Mouse (Mus musculus): ENCODE data around the gene Rer1. TPM values are rescaled to one million over a fixed set of nuclear protein-coding genes. Genes with fewer than 3 reads are reported as not detected.

Rer1 gene
- polyA plus RNA-seq, 1 experiment = 64.6 TPM

- no peaks in the 10 kb centered on the region for H3K27me3 ChIP-seq (ENCODE audit: control insufficient read depth, insufficient read depth, low read length)
- H3K27ac ChIP-seq (ENCODE audit: control insufficient read depth, insufficient read depth, low read depth, low read length) = no peak overlapping the region
- no peak for TF ChIP-seq CTCF (IDR thresholded peaks at IDR 0.05; ENCODE audit: control insufficient read depth, insufficient read depth, insufficient replicate concordance, low read depth, low read length)
- no peak for TF ChIP-seq POLR2A (IDR thresholded peaks at IDR 0.05; ENCODE audit: control insufficient read depth, low read depth, low read length)
- no peaks in the 10 kb centered on the region for H3K36me3 ChIP-seq (ENCODE audit: control insufficient read depth, insufficient read depth, low read length)
- H3K4me1 ChIP-seq (ENCODE audit: control insufficient read depth, insufficient read depth, low read length) = peaks cover 6% of the 10 kb centered on the region
- no peak overlapping the region for H3K4me3 ChIP-seq (ENCODE audit: control insufficient read depth, low read depth, low read length)
Observed at GRCm38 (mm10) chr4:155122444-155123040, 36.4 kb upstream of the Rer1 start.

GRCm38 (mm10) chr4:155121915-155122443 lies 35.8 kb upstream of the Rer1 start:
- no peak for TF ChIP-seq CTCF (IDR thresholded peaks at IDR 0.05; ENCODE audit: control insufficient read depth, insufficient read depth, insufficient replicate concordance, low read depth, low read length)
- Histone ChIP-seq H3K36me3 (ENCODE audit: control insufficient read depth, insufficient read depth, low read length) (no peaks in the 10 kb centered on the region), H3K27ac (ENCODE audit: control insufficient read depth, insufficient read depth, low read depth, low read length) (no peak overlapping the region), H3K4me3 (ENCODE audit: control insufficient read depth, low read depth, low read length) (no peak overlapping the region), H3K27me3 (ENCODE audit: control insufficient read depth, insufficient read depth, low read length) (no peaks in the 10 kb centered on the region), H3K4me1 (ENCODE audit: control insufficient read depth, insufficient read depth, low read length) (peaks cover 6% of the 10 kb centered on the region)

GRCm38 (mm10) chr4:155121222-155121621 lies 35.0 kb upstream of the Rer1 start:
- no peak overlapping the region for H3K27ac ChIP-seq (ENCODE audit: control insufficient read depth, insufficient read depth, low read depth, low read length)
- H3K4me1 ChIP-seq (ENCODE audit: control insufficient read depth, insufficient read depth, low read length) = peaks cover 6% of the 10 kb centered on the region
- no peak for TF ChIP-seq POLR2A (IDR thresholded peaks at IDR 0.05; ENCODE audit: control insufficient read depth, low read depth, low read length)
- no peak for TF ChIP-seq CTCF (IDR thresholded peaks at IDR 0.05; ENCODE audit: control insufficient read depth, insufficient read depth, insufficient replicate concordance, low read depth, low read length)
- no peaks in the 10 kb centered on the region for H3K27me3 ChIP-seq (ENCODE audit: control insufficient read depth, insufficient read depth, low read length)
- no peak overlapping the region for H3K4me3 ChIP-seq (ENCODE audit: control insufficient read depth, low read depth, low read length)
- H3K36me3 ChIP-seq (ENCODE audit: control insufficient read depth, insufficient read depth, low read length) = no peaks in the 10 kb centered on the region

- H3K27me3 ChIP-seq (ENCODE audit: control insufficient read depth, insufficient read depth, low read length) = no peaks in the 10 kb centered on the region
- H3K36me3 ChIP-seq (ENCODE audit: control insufficient read depth, insufficient read depth, low read length) = no peaks in the 10 kb centered on the region
- H3K27ac ChIP-seq (ENCODE audit: control insufficient read depth, insufficient read depth, low read depth, low read length) = no peak overlapping the region
- H3K4me3 ChIP-seq (ENCODE audit: control insufficient read depth, low read depth, low read length) = no peak overlapping the region
- H3K4me1 ChIP-seq (ENCODE audit: control insufficient read depth, insufficient read depth, low read length) = peaks cover 6% of the 10 kb centered on the region
- TF ChIP-seq CTCF (IDR thresholded peaks at IDR 0.05; ENCODE audit: control insufficient read depth, insufficient read depth, insufficient replicate concordance, low read depth, low read length) (no peak), POLR2A (IDR thresholded peaks at IDR 0.05; ENCODE audit: control insufficient read depth, low read depth, low read length) (no peak)
Observed at GRCm38 (mm10) chr4:155120583-155120982, 34.4 kb upstream of the Rer1 start.

- no peak overlapping the region for H3K27ac ChIP-seq (ENCODE audit: control insufficient read depth, insufficient read depth, low read depth, low read length)
Observed at GRCm38 (mm10) chr4:155120038-155120437, 33.9 kb upstream of the Rer1 start.

GRCm38 (mm10) chr4:155118278-155118677 lies 32.1 kb upstream of the Rer1 start:
- Histone ChIP-seq H3K4me3 (ENCODE audit: control insufficient read depth, low read depth, low read length) (no peak overlapping the region), H3K27me3 (ENCODE audit: control insufficient read depth, insufficient read depth, low read length) (no peaks in the 10 kb centered on the region), H3K27ac (ENCODE audit: control insufficient read depth, insufficient read depth, low read depth, low read length) (no peak overlapping the region), H3K36me3 (ENCODE audit: control insufficient read depth, insufficient read depth, low read length) (no peaks in the 10 kb centered on the region; the same call in 1 of the 2 replicates), H3K4me1 (ENCODE audit: control insufficient read depth, insufficient read depth, low read length) (peaks cover 6% of the 10 kb centered on the region)
- TF ChIP-seq POLR2A (IDR thresholded peaks at IDR 0.05; ENCODE audit: control insufficient read depth, low read depth, low read length) (no peak), CTCF (IDR thresholded peaks at IDR 0.05; ENCODE audit: control insufficient read depth, insufficient read depth, insufficient replicate concordance, low read depth, low read length) (no peak)

More at GRCm38 (mm10) chr4:155120038-155120437, 33.9 kb upstream of the Rer1 start:
- no peaks in the 10 kb centered on the region for H3K27me3 ChIP-seq (ENCODE audit: control insufficient read depth, insufficient read depth, low read length)
- H3K4me3 ChIP-seq (ENCODE audit: control insufficient read depth, low read depth, low read length) = no peak overlapping the region
- H3K36me3 ChIP-seq (ENCODE audit: control insufficient read depth, insufficient read depth, low read length) = no peaks in the 10 kb centered on the region
- no peak for TF ChIP-seq POLR2A (IDR thresholded peaks at IDR 0.05; ENCODE audit: control insufficient read depth, low read depth, low read length)
- no peak for TF ChIP-seq CTCF (IDR thresholded peaks at IDR 0.05; ENCODE audit: control insufficient read depth, insufficient read depth, insufficient replicate concordance, low read depth, low read length)
- H3K4me1 ChIP-seq (ENCODE audit: control insufficient read depth, insufficient read depth, low read length) = peaks cover 6% of the 10 kb centered on the region

- Histone ChIP-seq H3K4me3 (ENCODE audit: control insufficient read depth, low read depth, low read length) (no peak overlapping the region), H3K27me3 (ENCODE audit: control insufficient read depth, insufficient read depth, low read length) (no peaks in the 10 kb centered on the region), H3K4me1 (ENCODE audit: control insufficient read depth, insufficient read depth, low read length) (peaks cover 5% of the 10 kb centered on the region), H3K27ac (ENCODE audit: control insufficient read depth, insufficient read depth, low read depth, low read length) (no peak overlapping the region), H3K36me3 (ENCODE audit: control insufficient read depth, insufficient read depth, low read length) (no peaks in the 10 kb centered on the region; the same call in 1 of the 2 replicates)
- TF ChIP-seq CTCF (IDR thresholded peaks at IDR 0.05; ENCODE audit: control insufficient read depth, insufficient read depth, insufficient replicate concordance, low read depth, low read length) (no peak), POLR2A (IDR thresholded peaks at IDR 0.05; ENCODE audit: control insufficient read depth, low read depth, low read length) (no peak)
Observed at GRCm38 (mm10) chr4:155117396-155117978, 31.3 kb upstream of the Rer1 start.

Data from testis, adult 2 months (tissue).